Mouse (Mus musculus) brain, adult 2 months (tissue): Measurements from ENCODE around the gene Sash1.
"Not testable (repeated sequence)": the region's sequence is repeated elsewhere in the genome, so short reads cannot be mapped to it uniquely, and the experiment has no call there.

Experiments used
- DNase-seq: peaks from one replicate; pipeline ENCODE4 v3.0.0; 2011; ENCODE audit warnings: low read depth, low spot score

The Sash1 gene

DNA sequence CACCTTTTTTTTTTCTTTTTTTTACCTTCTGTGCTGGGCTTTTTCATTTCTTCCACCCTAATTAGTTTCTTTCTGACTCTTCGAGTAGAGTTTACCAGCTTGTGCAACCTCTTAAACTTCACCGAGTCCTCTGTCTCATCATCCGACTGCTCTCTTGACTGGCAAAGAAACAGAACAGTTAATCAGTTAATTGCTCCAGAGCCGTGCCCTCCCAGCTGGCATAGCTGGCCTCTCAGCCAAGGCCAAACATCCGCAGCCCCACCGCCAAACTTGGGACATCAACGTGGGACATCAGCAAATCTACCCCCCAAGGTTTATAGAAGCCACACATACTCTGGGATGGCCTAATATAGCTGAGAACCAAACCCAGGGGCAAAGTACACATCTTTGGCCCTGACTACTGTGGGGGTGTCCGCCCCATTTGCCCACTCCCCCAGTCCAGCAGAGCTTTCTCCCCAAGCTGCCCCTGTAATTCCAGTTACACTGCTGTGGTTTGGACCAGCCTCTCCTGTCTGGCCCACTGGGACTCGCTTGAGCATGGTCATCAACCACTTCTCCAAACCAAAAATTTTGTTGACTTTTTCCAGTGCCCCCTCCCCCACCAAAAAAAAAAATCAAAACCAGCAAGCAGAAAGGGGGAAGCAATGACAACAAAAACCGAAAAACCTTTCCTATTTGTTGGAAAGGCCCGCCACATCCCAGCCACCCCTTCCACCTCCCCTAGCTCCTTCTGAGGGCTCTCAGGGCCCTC, 129.1 kb downstream of the Sash1 start:
- no peak for DNase-seq

DNA sequence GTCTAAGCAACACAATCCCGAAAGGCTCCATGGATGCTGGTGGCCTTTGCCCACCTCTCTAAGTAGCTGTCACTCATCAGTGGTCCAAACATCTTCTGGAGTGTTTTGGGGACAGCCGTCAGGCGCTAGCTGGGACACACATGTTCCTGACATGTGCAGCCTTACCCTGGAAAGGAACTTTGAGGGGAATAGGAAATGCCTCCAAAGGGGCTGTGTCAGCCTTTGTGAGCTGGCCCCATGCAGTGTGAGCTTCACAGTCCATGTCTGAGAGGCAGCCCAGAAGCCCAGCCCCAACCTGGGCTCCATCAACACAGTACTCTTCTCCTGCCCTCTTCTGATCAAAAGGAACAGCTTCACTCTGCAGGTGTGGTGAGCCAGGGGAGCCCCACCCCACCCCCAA, 132.5 kb downstream of the Sash1 start:
- no peak for DNase-seq

- DNase-seq: peak; percentile 39
Measured at GRCm38 (mm10) chr10:8752436-8752835, 133.4 kb downstream of the Sash1 start.

DNA sequence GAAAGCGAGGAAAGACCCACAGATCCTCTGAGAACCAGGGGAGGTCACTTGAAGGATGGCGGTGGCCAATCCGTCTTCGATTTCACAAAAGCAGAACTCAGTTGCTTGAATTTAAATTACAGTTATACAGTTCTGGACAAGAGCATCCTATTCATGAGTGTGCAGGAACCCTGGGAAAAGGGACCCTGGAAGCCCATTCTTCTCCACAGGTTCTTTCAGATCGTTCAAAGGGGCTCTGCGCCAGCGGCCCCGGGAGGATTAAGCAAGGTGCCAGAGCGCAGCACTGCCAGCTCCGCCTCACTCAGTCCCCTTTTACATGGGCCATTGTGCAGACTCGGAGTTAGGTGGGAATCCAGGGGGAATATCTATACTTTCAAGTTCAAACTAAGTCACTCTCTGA, 136.3 kb downstream of the Sash1 start:
- DNase-seq: no peak

DNA sequence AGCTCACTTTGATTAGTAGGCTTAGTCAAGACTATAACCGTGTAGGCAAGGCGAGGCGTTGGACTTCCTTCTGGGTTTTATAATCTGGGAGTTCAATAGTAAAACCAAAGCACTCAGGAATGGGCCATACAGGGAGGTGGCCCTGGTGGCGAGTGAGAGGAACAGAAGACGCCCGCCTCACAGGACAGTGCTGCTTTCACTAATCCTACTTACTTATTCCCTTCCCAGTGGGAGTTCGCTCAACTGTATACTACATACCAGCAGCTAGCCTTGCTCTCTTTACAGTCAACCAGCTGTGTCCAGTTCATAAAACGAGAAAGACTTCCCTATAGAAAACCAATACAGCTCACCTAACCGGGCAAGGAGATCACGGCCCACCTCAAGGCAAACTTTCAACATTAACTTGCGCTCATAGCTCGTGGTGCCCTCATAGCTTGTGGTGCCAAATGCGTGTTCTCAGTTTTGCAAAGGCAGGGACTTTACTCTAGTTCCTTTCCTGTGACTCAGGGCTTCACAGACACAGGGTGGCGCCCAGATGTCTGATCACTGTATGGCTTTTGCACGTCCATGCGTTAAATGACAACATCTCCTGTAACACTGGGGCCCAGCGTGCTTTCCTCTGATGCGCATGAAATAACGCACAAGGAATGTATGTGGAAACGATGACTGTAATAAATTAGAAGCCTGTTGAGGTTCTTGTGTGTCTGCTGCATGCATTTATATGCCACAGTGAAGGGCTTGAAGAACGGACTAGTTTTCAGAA, 138.2 kb downstream of the Sash1 start:
- no peak for DNase-seq

- no peak for DNase-seq
Measured at GRCm38 (mm10) chr10:8746082-8746696, 139.7 kb downstream of the Sash1 start.

DNA sequence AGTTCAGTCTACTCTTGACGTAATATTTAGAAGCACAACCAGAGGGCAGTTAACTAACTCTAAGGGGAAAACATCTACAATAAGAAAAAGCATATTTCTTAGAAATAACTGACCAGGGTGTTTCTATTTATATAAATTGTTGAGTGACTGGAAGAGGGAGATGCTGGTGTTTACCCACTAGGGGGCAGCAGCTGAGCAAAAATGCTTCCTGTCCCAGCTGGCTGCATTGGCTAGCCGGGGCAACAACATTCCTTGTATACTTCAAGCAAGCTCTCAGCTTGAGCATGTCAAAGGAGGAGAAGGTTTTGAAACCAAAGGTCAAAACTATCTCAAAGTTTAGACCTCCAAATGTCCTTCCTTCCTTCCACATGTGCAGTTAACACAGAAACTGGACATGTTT, 143.0 kb downstream of the Sash1 start:
- DNase-seq: peak; percentile 83

GRCm38 (mm10) chr10:8741505-8741904, 144.4 kb downstream of the Sash1 start:
- DNase-seq: no peak

GRCm38 (mm10) chr10:8740797-8741196, 145.1 kb downstream of the Sash1 start:
- no peak for DNase-seq

DNA sequence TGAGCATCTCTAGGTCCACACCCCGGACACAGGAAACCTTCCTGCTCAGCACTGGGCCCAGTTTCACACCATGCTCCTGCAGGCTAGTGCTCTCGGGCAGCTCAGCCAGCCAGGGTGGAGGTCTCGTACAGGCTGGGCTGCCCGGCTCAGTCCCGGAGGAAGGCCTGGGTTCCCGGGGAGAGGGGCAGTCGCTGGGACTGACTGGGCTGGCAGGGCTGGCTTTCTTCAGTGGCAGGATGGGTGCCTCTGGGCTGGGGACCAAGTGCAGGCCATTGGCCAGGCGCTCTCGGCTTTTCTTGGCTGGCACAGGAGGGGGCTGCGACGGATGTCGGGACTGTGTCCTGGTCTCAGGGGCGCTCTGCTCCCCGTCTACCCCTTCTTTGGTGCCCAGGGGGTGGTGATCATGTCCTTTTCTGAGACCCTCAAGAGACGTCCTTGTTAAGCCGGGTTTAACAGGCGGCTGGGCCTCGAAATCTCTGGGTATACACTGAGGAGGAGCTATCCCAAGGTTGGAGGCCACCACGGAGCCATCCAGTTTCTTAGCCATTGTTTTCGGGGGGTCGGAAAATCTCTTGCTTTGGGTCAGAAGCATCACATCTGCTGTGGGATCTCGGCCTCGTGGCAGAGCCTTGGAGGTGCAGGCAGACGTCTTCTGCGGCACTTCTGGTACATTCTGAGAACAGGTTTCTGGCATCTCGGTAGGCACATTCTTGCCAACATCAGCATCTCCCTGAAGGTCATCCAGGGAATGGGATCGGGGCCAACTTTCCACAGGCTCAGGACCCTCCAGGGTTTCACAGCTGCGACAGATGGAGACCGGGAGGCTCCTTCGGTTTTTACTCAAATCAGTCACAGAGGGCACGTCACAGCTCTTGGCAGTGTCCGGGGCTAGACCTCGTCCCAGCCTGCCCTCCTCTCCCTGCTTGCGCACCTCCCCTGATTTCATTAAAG, 156.2 kb downstream of the Sash1 start:
- no peak for DNase-seq

DNA sequence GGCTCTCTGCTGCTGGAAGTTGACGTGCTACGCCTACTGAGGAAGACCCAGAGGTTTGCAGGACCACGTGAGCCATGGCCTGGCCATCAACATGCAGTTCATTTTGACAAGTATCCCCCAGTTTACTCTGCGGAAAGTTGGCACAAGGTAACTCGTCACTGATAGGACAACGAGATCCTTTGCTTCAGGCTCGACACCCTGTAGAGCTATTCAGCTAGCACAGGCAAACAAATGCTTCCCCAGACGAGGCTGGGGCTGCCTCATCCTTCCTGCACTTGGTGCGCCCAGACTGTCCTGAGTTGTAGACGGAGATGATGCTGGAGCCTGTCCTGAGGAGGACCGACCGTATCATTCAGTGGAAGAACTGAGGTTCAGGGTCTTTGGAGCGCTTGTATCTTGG, 166.5 kb downstream of the Sash1 start:
- no peak for DNase-seq

GRCm38 (mm10) chr10:8718831-8719230, 167.0 kb downstream of the Sash1 start:
- DNase-seq: peak; percentile 14

GRCm38 (mm10) chr10:8717171-8717570, 168.7 kb downstream of the Sash1 start:
- DNase-seq: no peak

GRCm38 (mm10) chr10:8715679-8716284, 170.1 kb downstream of the Sash1 start:
- DNase-seq: peak; percentile 82

GRCm38 (mm10) chr10:8696636-8697035, 189.2 kb downstream of the Sash1 start:
- DNase-seq: not testable (repeated sequence)

GRCm38 (mm10) chr10:8693996-8694500, 191.8 kb downstream of the Sash1 start:
- no peak for DNase-seq

DNA sequence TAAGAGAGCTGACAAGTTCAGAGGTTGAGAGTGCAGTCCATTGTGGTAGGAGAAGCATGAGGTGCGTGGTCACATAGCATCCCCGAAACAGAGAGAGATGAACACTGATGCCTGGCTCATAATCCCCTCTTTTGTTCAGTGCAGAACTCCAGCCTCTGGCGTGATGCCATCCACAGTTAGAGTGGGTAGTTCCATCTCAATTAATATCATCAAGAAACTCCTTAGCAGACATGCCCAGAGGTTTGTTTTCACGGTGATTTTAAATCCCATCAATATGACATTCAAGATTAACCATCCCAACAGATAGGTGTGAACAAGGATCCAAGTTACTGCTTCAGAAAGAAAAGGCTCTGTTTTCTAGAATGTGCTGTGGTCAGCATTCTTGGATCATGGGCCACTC, 192.3 kb downstream of the Sash1 start:
- no peak for DNase-seq

DNA sequence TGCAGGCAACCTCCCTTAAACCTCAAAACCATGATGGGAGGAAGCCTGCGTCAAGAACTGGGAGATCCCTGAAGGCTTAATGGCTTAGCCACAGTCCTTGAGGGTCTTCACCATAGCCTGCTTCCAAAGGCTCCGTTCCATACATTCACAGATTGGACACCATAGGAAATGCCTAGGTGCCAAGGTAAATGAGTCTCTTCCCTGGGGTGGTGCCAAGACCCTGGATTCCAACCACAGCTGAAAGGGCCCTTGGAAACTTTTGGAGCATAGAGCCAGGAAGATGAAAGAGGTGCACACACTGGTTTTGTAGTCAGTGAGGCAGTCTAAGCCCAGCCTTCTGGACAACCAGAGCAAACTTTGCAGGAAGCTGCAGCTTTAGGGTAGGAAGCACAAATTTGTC, 193.3 kb downstream of the Sash1 start:
- no peak for DNase-seq

DNA sequence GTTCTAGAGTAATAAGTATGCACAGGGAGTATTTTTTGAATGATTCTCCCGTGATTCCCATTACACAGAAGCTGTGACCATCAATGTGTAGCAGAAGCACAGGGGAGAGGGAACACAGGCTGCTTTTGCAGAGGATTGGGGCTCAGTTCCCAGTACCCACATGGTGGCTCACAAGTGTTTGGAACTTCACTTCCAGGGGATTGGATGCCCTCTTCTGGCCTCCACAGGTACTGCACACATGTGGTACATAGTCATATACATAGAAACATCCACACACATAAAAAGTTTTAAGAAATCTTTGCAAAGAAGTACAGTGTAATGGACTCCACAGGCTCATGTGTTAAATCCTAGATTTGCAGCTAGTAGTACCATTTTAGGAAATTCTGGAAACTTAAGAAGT, 199.7 kb downstream of the Sash1 start:
- DNase-seq: no peak

DNA sequence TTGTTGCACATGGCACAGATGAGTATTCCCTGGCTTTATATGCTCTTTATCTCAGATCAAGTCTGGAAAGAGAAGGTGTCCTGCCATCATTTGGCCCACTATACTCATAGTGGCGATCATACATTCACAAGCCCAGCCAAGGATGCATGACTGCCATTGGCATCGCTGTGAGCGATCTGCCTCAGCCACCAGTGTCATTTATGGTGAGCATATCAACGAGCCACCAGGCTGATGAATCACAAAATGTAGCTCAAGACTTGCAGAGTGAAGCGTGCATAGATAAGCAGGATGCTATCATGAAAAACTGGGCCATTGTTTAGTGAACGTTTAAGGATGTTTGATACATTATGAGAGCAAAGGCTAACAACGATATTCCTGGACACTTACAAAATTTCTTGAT, 200.6 kb downstream of the Sash1 start:
- DNase-seq: no peak

GRCm38 (mm10) chr10:8682900-8683299, 203.0 kb downstream of the Sash1 start:
- peak; percentile 56 for DNase-seq
